Mouse (Mus musculus) adrenal gland, postnatal 36 days (tissue): ENCODE measurements around the gene Tll1. TPM values are rescaled to one million over a fixed set of nuclear protein-coding genes. Genes with fewer than 3 reads are reported as not detected.
"Not testable (repeated sequence)": the region's sequence is repeated elsewhere in the genome, so short reads cannot be mapped to it uniquely, and the experiment has no call there.

Experiments used
- DNase-seq, 2 experiments: peaks; one replicate each; pipeline ENCODE4 v3.0.0; 2021; ENCODE audit warnings: mixed read lengths in 1 of 2
- total RNA-seq, 2 experiments: library from RNA; stranded (reverse); gene quantifications; 2 replicates each; pipeline ENCODE4 v1.2.3; 2021

Tll1 gene
- total RNA-seq, 2 experiments from 2014 or later, result 2.0 to 2.9 TPM

- DNase-seq, result no peak
Observed at GRCm38 (mm10) chr8:64059867-64060266, 146.2 kb downstream of the Tll1 start.

GRCm38 (mm10) chr8:64057571-64057970 is 148.5 kb downstream of the Tll1 start:
- DNase-seq, result no peak

- no peak for DNase-seq
Observed at GRCm38 (mm10) chr8:64048556-64048955, 157.5 kb downstream of the Tll1 start.

GRCm38 (mm10) chr8:64047963-64048505 is 158.0 kb downstream of the Tll1 start:
- no peak for DNase-seq

- DNase-seq, result no peak
Observed at GRCm38 (mm10) chr8:64041303-64041884, 164.7 kb downstream of the Tll1 start.

- DNase-seq, result no peak
Observed at GRCm38 (mm10) chr8:64030672-64031385, 175.2 kb downstream of the Tll1 start.

- DNase-seq, result no peak
Observed at GRCm38 (mm10) chr8:64030081-64030480, 176.0 kb downstream of the Tll1 start.

GRCm38 (mm10) chr8:64029525-64029924 is 176.5 kb downstream of the Tll1 start:
- no peak for DNase-seq

- DNase-seq, result peak in 1 of 2 experiments; percentile 6
Observed at GRCm38 (mm10) chr8:64024359-64024758, 181.7 kb downstream of the Tll1 start.

- no peak for DNase-seq
Observed at GRCm38 (mm10) chr8:64023579-64023978, 182.5 kb downstream of the Tll1 start.

- DNase-seq, result no peak
Observed at GRCm38 (mm10) chr8:64023027-64023426, 183.0 kb downstream of the Tll1 start.

- not testable (repeated sequence) for DNase-seq
Observed at GRCm38 (mm10) chr8:63970612-63971391, 235.3 kb downstream of the Tll1 start.
